Mouse (Mus musculus) stomach, postnatal 0 days (tissue): Measurements from ENCODE around the gene Krt17. TPM values are rescaled to one million over a fixed set of nuclear protein-coding genes. Genes with fewer than 3 reads are reported as not detected.

Source experiments
- ATAC-seq: fragments of 200-750 bp; cut with Nextera tagmentation; 2 replicates; pipeline ENCODE4 v1.8.0; 2017; ENCODE audit not compliant: low FRiP score, low TSS enrichment
- DNase-seq: peaks from one replicate; pipeline ENCODE4 v3.0.0-alpha.2; 2016; ENCODE audit warnings: low spot score
- H3K27ac ChIP-seq: fragments of 300-500 bp; sonication (generic); replicated peaks from 2 replicates; pipeline ENCODE4 v1.5.1; 2014; ENCODE audit warnings: mild to moderate bottlenecking, control low read depth
- H3K27me3 ChIP-seq: fragments of 300-500 bp; sonication (generic); 2 replicates; pipeline ENCODE4 v1.6.1; 2014; ENCODE audit warnings: low read length; ENCODE audit not compliant: control insufficient read depth, insufficient read depth
- H3K36me3 ChIP-seq: fragments of 300-500 bp; sonication (generic); 2 replicates; pipeline ENCODE4 v1.6.1; 2014; ENCODE audit warnings: low read length, mixed read lengths; ENCODE audit not compliant: control insufficient read depth, insufficient read depth
- H3K4me1 ChIP-seq: fragments of 300-500 bp; sonication (generic); replicated peaks from 2 replicates; pipeline ENCODE4 v1.6.1; 2014; ENCODE audit warnings: antibody characterized with exemption; ENCODE audit not compliant: control insufficient read depth, insufficient read depth
- H3K4me2 ChIP-seq: fragments of 300-500 bp; sonication (generic); replicated peaks from 2 replicates; pipeline ENCODE4 v1.6.1; 2014; ENCODE audit warnings: low read depth, mild to moderate bottlenecking, control low read depth, moderate library complexity
- H3K4me3 ChIP-seq: fragments of 300-500 bp; sonication (generic); 2 replicates; pipeline ENCODE4 v1.5.1; 2014; ENCODE audit warnings: low read depth, low read length, control low read depth
- H3K9ac ChIP-seq: fragments of 300-500 bp; sonication (generic); 2 replicates; pipeline ENCODE4 v1.6.1; 2014; ENCODE audit warnings: mild to moderate bottlenecking, low read length, control low read depth, mixed read lengths
- H3K9me3 ChIP-seq: fragments of 300-500 bp; sonication (generic); 2 replicates; pipeline ENCODE4 v1.6.1; 2016; ENCODE audit warnings: low read length; ENCODE audit not compliant: control insufficient read depth
- CTCF ChIP-seq: IDR thresholded peaks from 2 replicates; pipeline ENCODE4 v1.5.1; 2016; ENCODE audit warnings: antibody characterized with exemption, low read depth, mild to moderate bottlenecking, moderate library complexity
- EP300 ChIP-seq: optimal IDR thresholded peaks from 2 replicates; pipeline ENCODE3; 2016; ENCODE audit warnings: antibody characterized with exemption
- WGBS: fragments of 180-500 bp; shearing (Covaris S2); extraction: QIAGEN DNeasy Blood & Tissue Kit; methylation state at CpG from one replicate; pipeline ENCODE4 v1.1.7; 2014; 5-methylcytosine and 5-hydroxymethylcytosine counted together
- polyA plus RNA-seq: library from polyadenylated mRNA; unstranded; fragments of >200 nt; fragmentation: Nextera tagmentation; extraction: Ambion mirVana; gene quantifications from 2 replicates; pipeline ENCODE4 v1.2.1, GENCODE M21; 2015

Gene Krt17
- polyA plus RNA-seq, 1 experiment from 2014 or later = 46.4 TPM

DNA sequence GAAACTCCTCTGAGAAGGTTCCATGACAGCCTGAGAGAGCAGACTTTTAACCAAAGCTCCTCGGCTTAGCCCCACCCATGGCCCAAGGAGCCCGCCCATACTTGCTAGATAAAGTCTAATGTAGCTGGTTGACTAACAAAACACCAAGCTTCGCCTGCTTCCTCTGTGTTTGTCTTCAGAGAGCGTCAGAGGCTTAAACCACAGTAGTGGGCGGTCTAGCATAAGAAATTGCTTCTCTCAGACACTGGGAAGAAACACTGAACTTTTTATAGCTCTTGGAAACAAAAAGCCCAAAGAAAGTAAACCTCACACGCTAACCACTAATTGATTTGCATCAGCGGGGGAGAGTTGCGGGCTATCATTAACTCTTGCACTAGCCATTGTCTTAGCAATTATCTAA is 39.1 kb downstream of the Krt17 start:
- DNase-seq (no peak), ATAC-seq (no peak)
- 52% methylated on average over 8 of the region's 8 CpGs for WGBS
- H3K9me3 ChIP-seq = no peaks in the 10 kb centered on the region; the same call in 1 of the 2 replicates
- H3K4me2 ChIP-seq = no peak overlapping the region
- H3K4me3 ChIP-seq = no peak overlapping the region
- H3K36me3 ChIP-seq = no peaks in the 10 kb centered on the region
- H3K9ac ChIP-seq = no peak overlapping the region
- no peaks in the 10 kb centered on the region for H3K4me1 ChIP-seq
- TF ChIP-seq EP300 = no peak
- TF ChIP-seq CTCF = no peak
- no peaks in the 10 kb centered on the region for H3K27me3 ChIP-seq
- H3K27ac ChIP-seq = no peak overlapping the region

DNA sequence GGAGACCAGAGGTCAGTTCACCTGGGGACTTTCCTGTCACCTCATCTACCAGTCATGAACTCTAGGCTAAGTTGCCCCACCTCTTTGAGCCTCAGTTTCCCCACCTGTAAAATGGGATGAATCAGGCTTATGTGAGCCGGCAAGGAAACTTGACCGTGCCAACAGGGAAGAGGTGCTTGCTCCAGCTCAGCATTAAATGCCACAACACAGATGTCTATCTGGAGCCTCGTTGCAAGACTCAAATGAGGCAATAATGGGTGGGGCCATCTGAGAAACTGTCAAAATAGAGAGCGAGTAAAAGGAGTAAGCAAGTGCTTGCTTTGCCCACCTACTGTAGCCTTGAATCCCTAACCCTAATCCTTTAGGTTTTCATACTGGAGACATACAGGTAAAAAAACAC is 41.5 kb downstream of the Krt17 start:
- no peak overlapping the region for H3K27ac ChIP-seq
- DNase-seq = no peak
- no peak overlapping the region for H3K4me2 ChIP-seq

DNA sequence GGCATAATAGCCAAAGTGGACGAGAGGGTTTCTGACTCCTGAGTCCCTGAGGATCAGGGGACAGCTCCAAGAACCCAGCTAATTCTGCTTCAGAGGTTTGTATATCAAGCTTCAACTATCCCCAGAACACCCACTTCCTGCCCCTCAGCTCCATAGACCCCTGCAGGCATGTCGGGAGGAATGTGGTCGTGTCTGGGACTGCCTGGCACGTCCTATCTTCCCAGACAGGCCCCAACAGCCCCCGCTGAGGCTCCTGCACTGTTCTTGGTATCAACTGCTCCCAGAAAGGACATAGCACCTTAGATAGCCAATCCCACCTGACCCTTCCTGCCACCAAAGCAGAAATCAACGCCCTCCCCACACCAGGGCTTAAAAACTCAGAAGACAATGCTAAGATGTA is 52.3 kb downstream of the Krt17 start:
- 34% methylated on average over 6 of the region's 6 CpGs for WGBS
- H3K27ac ChIP-seq = no peak overlapping the region
- DNase-seq = no peak

More for the DNA sequence above, 41.5 kb downstream of the Krt17 start:
- no peaks in the 10 kb centered on the region for H3K36me3 ChIP-seq
- TF ChIP-seq CTCF (no peak), EP300 (no peak)
- no peaks in the 10 kb centered on the region for H3K27me3 ChIP-seq
- H3K9me3 ChIP-seq = no peaks in the 10 kb centered on the region
- no peak overlapping the region for H3K9ac ChIP-seq
- 78% methylated on average over 4 of the region's 4 CpGs for WGBS
- no peak for ATAC-seq
- H3K4me3 ChIP-seq = no peak overlapping the region
- H3K4me1 ChIP-seq = no peaks in the 10 kb centered on the region

DNA sequence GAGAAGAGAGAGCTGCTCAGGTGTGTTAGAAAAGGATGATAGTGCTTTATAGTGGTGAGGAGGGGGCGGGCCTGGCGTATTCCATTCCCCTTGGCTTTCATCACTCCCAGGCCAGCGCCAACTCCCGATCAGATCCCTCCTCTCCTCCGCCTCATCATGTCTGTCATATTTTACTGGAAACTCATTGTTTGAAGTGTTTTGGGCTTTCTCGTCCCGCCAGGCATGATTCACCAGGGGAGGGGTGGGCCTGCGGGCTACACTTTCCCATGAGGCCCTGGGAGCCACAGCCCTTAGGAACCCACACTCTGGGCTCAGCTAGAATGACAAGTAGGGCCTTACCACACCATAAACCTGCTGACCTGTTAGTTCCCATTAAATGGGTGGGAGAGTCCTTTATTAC is 53.3 kb downstream of the Krt17 start, which contains the start of gene Krt14:
Gene Krt14 (minus strand): TSS at position 51 of the 400 bp plus-strand sequence.
- peak within 1 kb of the TSS; percentile 63 for H3K27ac ChIP-seq
- H3K4me3 ChIP-seq = peak within 1 kb of the TSS; percentile 15
- H3K9me3 ChIP-seq = no peaks in the 10 kb centered on the region
- ATAC-seq (no peak), DNase-seq (no peak)
- H3K36me3 ChIP-seq = no peaks in the 10 kb centered on the region
- no peaks in the 10 kb centered on the region for H3K4me1 ChIP-seq
- TF ChIP-seq CTCF (no peak), EP300 (no peak)
- H3K4me2 ChIP-seq = no peak within 1 kb of the TSS
- WGBS = 70% methylated on average over 8 of the region's 8 CpGs
- H3K9ac ChIP-seq = no peak within 1 kb of the TSS
- H3K27me3 ChIP-seq = no peaks in the 10 kb centered on the region

More for the DNA sequence above, 52.3 kb downstream of the Krt17 start:
- Histone ChIP-seq H3K4me3 (no peak overlapping the region), H3K36me3 (no peaks in the 10 kb centered on the region), H3K27me3 (no peaks in the 10 kb centered on the region), H3K4me2 (no peak overlapping the region), H3K9me3 (no peaks in the 10 kb centered on the region), H3K4me1 (no peaks in the 10 kb centered on the region), H3K9ac (no peak overlapping the region)
- TF ChIP-seq EP300 (no peak), CTCF (no peak)
- no peak for ATAC-seq

Other genes with a start within 250 kb of the Krt17 start
- gene Krt33a, start 244.8 kb downstream of the Krt17 start, polyA plus RNA-seq = 0.05 and 0.17 TPM in 2 replicates
- gene Krt33b, start 231.2 kb downstream of the Krt17 start, polyA plus RNA-seq = 0.06 TPM in 1 of 2 replicates, not detected in the other
- gene Krt34, start 219.5 kb downstream of the Krt17 start, polyA plus RNA-seq = 0.99 and 1.0 TPM in 2 replicates
- not detected in 2 replicates for gene Krt31, start 210.5 kb downstream of the Krt17 start, polyA plus RNA-seq
- 0.59 and 0.65 TPM in 2 replicates for gene Krt32, start 172.8 kb downstream of the Krt17 start, polyA plus RNA-seq
- gene Krt35, start 164.8 kb downstream of the Krt17 start, polyA plus RNA-seq = 0.21 and 0.33 TPM in 2 replicates
- gene Krt36, start 155.4 kb downstream of the Krt17 start, polyA plus RNA-seq = 0.30 and 0.48 TPM in 2 replicates
- gene Krt13, start 139.5 kb downstream of the Krt17 start, polyA plus RNA-seq = 2,802 and 3,195 TPM in 2 replicates
- gene Krt15, start 125.1 kb downstream of the Krt17 start, polyA plus RNA-seq = 758 and 921 TPM in 2 replicates
- gene Krt19, start 112.4 kb downstream of the Krt17 start, polyA plus RNA-seq = 1,512 and 1,618 TPM in 2 replicates
- gene Krt9, start 67.8 kb downstream of the Krt17 start, polyA plus RNA-seq = 0.04 TPM in 1 of 2 replicates, not detected in the other
- 279 and 287 TPM in 2 replicates for gene Krt14, start 53.5 kb downstream of the Krt17 start, polyA plus RNA-seq
- 2.1 and 4.0 TPM in 2 replicates for gene Krt16, start 12.1 kb downstream of the Krt17 start, polyA plus RNA-seq
- gene Krt42, start 8.8 kb upstream of the Krt17 start, polyA plus RNA-seq = 0.10 and 0.12 TPM in 2 replicates
- 1,487 and 1,495 TPM in 2 replicates for gene Eif1, start 58.9 kb upstream of the Krt17 start, polyA plus RNA-seq
- 52.0 and 84.7 TPM in 2 replicates for gene Gast, start 73.4 kb upstream of the Krt17 start, polyA plus RNA-seq
- gene Hap1, start 95.1 kb upstream of the Krt17 start, polyA plus RNA-seq = 7.9 and 10.1 TPM in 2 replicates
- 234 and 259 TPM in 2 replicates for gene Jup, start 136.7 kb upstream of the Krt17 start, polyA plus RNA-seq
- gene P3h4, start 153.8 kb upstream of the Krt17 start, polyA plus RNA-seq = 40.6 and 43.2 TPM in 2 replicates
- 59.5 and 62.1 TPM in 2 replicates for gene Fkbp10, start 154.7 kb upstream of the Krt17 start, polyA plus RNA-seq
- gene Nt5c3b, start 180.8 kb upstream of the Krt17 start, polyA plus RNA-seq = 69.6 and 70.7 TPM in 2 replicates
- gene Klhl10, start 180.9 kb upstream of the Krt17 start, polyA plus RNA-seq = 0.16 and 0.22 TPM in 2 replicates
- gene Klhl11, start 211.7 kb upstream of the Krt17 start, polyA plus RNA-seq = 2.6 and 3.3 TPM in 2 replicates